Mouse (Mus musculus): Measurements from ENCODE around the gene Exosc5. TPM values are rescaled to one million over a fixed set of nuclear protein-coding genes. Genes with fewer than 3 reads are reported as not detected.

The Exosc5 gene
- polyA plus RNA-seq (2017; shearing (Covaris generic)) = 49.3 TPM

GRCm38 (mm10) chr7:25658657-25659472 lies at the start of gene Exosc5, which contains the start of gene Bckdha:
Gene Exosc5, plus strand, starts transcription at chr7:25659164.
Gene Bckdha, minus strand, starts transcription at chr7:25658981.

DNA sequence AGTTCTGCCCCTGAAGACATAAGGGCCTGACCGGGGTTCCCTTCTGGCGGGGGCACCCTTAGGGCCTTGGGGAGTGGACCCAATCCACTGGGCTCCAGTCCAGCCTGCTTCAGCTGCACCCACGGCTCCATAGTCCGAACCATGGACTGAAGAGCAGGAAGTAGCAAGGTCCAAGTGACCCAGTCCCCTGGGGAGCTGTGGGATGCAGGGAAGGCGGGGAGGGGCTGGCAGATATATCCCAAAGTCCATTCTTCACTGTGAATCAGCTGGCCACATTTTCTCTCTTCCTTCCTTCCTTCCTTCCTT lies 43.3 kb upstream of the Exosc5 start, which contains the start of gene Erich4:
Erich4 (minus strand) TSS at position 187 of the 306 bp plus-strand sequence.

DNA sequence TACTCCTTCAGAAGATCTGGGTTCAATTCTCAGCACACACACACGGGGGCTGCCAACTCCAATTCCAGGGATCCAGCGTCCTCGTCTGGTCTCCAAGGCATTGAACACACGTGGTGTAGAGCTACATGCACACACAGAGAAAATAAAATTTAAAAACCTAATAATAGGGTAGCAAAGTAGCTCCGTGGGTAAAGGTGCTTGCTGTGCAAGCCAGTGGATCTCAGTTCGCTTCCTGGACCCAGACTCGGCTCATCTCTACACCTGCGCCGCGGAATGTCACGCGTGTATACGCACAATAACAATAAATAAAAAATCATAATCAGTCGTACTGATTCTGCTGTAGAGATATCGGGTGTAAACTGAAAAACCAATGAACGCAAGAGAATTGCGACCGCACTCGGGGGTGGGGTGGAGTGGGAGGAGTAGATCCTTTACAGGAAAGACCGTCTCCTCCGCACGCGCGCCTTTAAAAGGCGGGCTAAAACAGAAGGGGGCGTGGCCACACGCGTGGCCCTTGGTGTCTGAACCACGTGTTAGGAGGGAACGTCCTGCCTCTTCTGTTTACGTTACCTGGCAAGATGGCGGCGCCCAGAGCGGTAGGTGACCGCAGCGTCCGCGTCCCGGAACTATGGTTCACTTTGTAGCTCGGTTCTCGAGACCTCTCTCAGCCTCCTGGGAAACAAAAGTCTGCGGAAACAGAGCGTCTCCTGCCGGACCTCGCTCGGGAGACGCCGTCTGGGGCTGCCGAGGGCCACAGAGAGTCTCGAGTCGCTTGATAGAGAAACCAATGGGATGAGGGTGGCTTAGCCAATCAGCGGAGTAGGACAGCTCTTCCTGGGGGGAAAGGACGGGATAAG lies 39.9 kb upstream of the Exosc5 start, which contains the start of gene Dmac2:
Dmac2 (plus strand) TSS at position 550 of the 857 bp plus-strand sequence.

DNA sequence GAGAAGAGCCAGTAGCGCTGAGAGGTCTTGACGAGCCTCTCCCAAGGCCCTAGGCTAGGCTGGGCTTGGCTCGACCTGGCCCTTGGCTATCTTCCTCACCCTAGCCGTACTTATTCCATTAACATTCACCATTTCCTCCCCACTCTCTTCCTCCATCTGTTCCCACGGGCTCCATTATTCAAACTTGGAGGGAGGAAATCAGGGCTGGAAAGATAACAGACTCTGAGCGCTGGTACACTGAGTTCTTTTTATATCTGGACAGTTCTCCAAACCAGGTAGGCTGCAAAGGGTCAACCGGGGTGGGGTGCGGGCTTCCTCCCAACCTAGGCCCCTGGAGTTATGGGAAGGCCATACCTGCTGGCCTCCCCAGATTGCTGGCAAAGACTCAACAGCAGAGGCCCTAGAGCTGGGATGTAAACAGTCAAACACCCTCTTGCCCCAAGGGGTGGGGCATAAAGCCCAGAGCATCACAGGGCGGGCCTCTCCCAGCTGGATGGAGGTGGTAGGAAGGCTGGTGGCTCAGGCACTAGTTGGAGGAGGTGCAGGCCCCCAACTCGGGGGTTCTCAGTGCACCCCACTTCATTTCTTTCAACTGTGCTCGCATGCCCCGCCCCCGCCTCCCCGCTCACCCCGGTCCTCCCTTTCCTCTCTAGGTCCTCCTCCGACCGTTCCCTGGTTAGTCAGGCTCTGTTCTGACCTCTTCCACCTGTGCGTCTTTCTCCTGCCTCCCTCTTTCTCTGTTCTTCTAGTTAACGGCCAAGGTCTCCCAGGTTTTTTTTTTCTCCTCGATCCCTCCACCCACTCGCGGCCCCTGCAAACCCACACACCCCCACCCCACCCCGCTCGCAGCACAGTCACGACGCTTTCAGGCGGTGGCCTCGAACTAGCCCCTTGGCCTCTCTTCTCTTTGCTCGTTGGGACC lies 32.2 kb upstream of the Exosc5 start, which contains the start of gene B3gnt8:
B3gnt8 (plus strand) TSS at position 146 of the 922 bp plus-strand sequence.

GRCm38 (mm10) chr7:25674719-25675300 lies 15.8 kb downstream of the Exosc5 start, which contains the start of gene Tmem91:
Gene Tmem91, minus strand, starts transcription at chr7:25675166.

GRCm38 (mm10) chr7:25680514-25681258 lies 21.7 kb downstream of the Exosc5 start, which contains the start of gene B9d2:
Gene B9d2, plus strand, starts transcription at chr7:25680780.

GRCm38 (mm10) chr7:25686680-25687531 lies 27.9 kb downstream of the Exosc5 start, which contains the start of gene Tgfb1:
Gene Tgfb1, plus strand, starts transcription at chr7:25687002.

GRCm38 (mm10) chr7:25718788-25719417 lies 59.9 kb downstream of the Exosc5 start, which contains the start of gene Ccdc97:
Gene Ccdc97, minus strand, starts transcription at chr7:25719088.

Other genes starting within 250 kb of the Exosc5 start
- not detected for gene Cxcl17, start 246.3 kb upstream of the Exosc5 start, polyA plus RNA-seq (2017; shearing (Covaris generic))
- 0.18 TPM for gene Ceacam1, start 181.6 kb upstream of the Exosc5 start, polyA plus RNA-seq (2017; shearing (Covaris generic))
- not detected for gene Ceacam2, start 119.3 kb upstream of the Exosc5 start, polyA plus RNA-seq (2017; shearing (Covaris generic))
- gene Erich4, start 43.3 kb upstream of the Exosc5 start, polyA plus RNA-seq (2017; shearing (Covaris generic)) = not detected
- gene Dmac2, start 39.8 kb upstream of the Exosc5 start, polyA plus RNA-seq (2017; shearing (Covaris generic)) = 63.1 TPM
- gene B3gnt8, start 32.5 kb upstream of the Exosc5 start, polyA plus RNA-seq (2017; shearing (Covaris generic)) = 0.30 TPM
- 40.9 TPM for gene Bckdha, start 183 bp upstream of the Exosc5 start, polyA plus RNA-seq (2017; shearing (Covaris generic))
- 1.3 TPM for gene Tmem91, start 16.0 kb downstream of the Exosc5 start, polyA plus RNA-seq (2017; shearing (Covaris generic))
- 62.5 TPM for gene B9d2, start 21.6 kb downstream of the Exosc5 start, polyA plus RNA-seq (2017; shearing (Covaris generic))
- 113 TPM for gene Tgfb1, start 27.8 kb downstream of the Exosc5 start, polyA plus RNA-seq (2017; shearing (Covaris generic))
- 43.5 TPM for gene Ccdc97, start 59.9 kb downstream of the Exosc5 start, polyA plus RNA-seq (2017; shearing (Covaris generic))
- 68.6 TPM for gene Hnrnpul1, start 95.6 kb downstream of the Exosc5 start, polyA plus RNA-seq (2017; shearing (Covaris generic))
- 5.8 TPM for gene Axl, start 129.5 kb downstream of the Exosc5 start, polyA plus RNA-seq (2017; shearing (Covaris generic))
- 9.5 TPM for gene Cyp2s1, start 157.7 kb downstream of the Exosc5 start, polyA plus RNA-seq (2017; shearing (Covaris generic))
- gene Cyp2b10, start 238.5 kb downstream of the Exosc5 start, polyA plus RNA-seq (2017; shearing (Covaris generic)) = not detected